Comparison of ENCODE assay signal across 21 mouse cellular contexts in genomic region chr11:11888051-11888450, GRCm38 (mm10). TPM values are rescaled to one million over a fixed set of nuclear protein-coding genes. Genes with fewer than 3 reads are reported as not detected.
"Had no signal": no experiment of that assay in that cellular context is flagged by ENCODE, and none has a peak within 500 bp of the region (broad histone marks: within the 10 kb centered on the region; RNA-seq: fewer than 3 reads in every experiment).

No protein-coding gene starts in this region.

- ATAC-seq: midbrain, embryonic 15.5 days had no signal

- H3K4me2 ChIP-seq: limb, embryonic 15.5 days; midbrain, embryonic 11.5 days; midbrain, embryonic 15.5 days; neural tube, embryonic 13.5 days; stomach, embryonic 15.5 days had no signal

- H3K27me3 ChIP-seq: limb, embryonic 15.5 days; megakaryocyte, embryonic 14.5 days; midbrain, embryonic 15.5 days; neural tube, embryonic 13.5 days; stomach, embryonic 15.5 days had no signal

- DNase-seq: kidney, adult 9 months; kidney, postnatal 36 days; layer of hippocampus, adult 9-11 months; layer of hippocampus, postnatal 36 days; lung, adult 18-20 months; lung, postnatal 10 days; lung, postnatal 4 days; retina, postnatal 1 day; right cerebral cortex, postnatal 4 days; spleen, adult 18-20 months; thymus, adult 2 months; thymus, postnatal 25 days had no signal

- H3K9ac ChIP-seq: limb, embryonic 15.5 days; liver, embryonic 14.5 days; midbrain, embryonic 15.5 days; neural tube, embryonic 13.5 days; stomach, embryonic 15.5 days had no signal

- H3K36me3 ChIP-seq: limb, embryonic 15.5 days; midbrain, embryonic 15.5 days; neural tube, embryonic 13.5 days; stomach, embryonic 15.5 days had no signal

- H3K4me3 ChIP-seq: limb, embryonic 15.5 days; midbrain, embryonic 15.5 days; neural tube, embryonic 13.5 days; stomach, embryonic 15.5 days had no signal

- H3K27ac ChIP-seq: kidney, postnatal 0 days; limb, embryonic 15.5 days; midbrain, embryonic 15.5 days; neural tube, embryonic 13.5 days had no signal

- H3K9me3 ChIP-seq: limb, embryonic 15.5 days; megakaryocyte, embryonic 14.5 days; midbrain, embryonic 15.5 days; neural tube, embryonic 13.5 days; stomach, embryonic 15.5 days had no signal

RNA-seq across cellular contexts. Expression of gene Ddc, which starts 9.9 kb away (rescaled TPM):
- total RNA-seq: monocyte, adult 5-6 weeks had no signal
